8 mouse cellular contexts compared by ENCODE assay signal in genomic region chr3:27859161-27859561, GRCm38 (mm10). TPM values are rescaled to one million over a fixed set of nuclear protein-coding genes. Genes with fewer than 3 reads are reported as not detected.
DNase-seq lines count a peak whose midpoint lies in the region; ATAC-seq and TF ChIP-seq lines count a peak whose summit lies in the region.
"Had no signal": no experiment of that assay in that cellular context is flagged by ENCODE, and none has a peak within 500 bp of the region (broad histone marks: within the 10 kb centered on the region; RNA-seq: fewer than 3 reads in every experiment).

No protein-coding gene starts in this region.

- H3K4me3 ChIP-seq in embryonic facial prominence, embryonic 14.5 days (ENCODE audit: low read depth, low read length), result no peak overlapping the region
- H3K4me3 ChIP-seq in intestine, postnatal 0 days (ENCODE audit: low read depth, low read length), result no peak overlapping the region

- no peak overlapping the region for H3K9ac ChIP-seq in embryonic facial prominence, embryonic 14.5 days (ENCODE audit: low read depth, low read length)
- H3K9ac ChIP-seq in intestine, postnatal 0 days (ENCODE audit: low read depth, low read length), result no peak overlapping the region

- peak; percentile 60 for DNase-seq in brain, embryonic 14.5 days (ENCODE audit: low read depth)
- peak; percentile 90 for DNase-seq in embryonic facial prominence, embryonic 14.5 days (ENCODE audit: low spot score)
- DNase-seq in lung, postnatal 14 days, result peak; percentile 20
- DNase-seq in cerebellum, adult 11 months, result no peak
- DNase-seq in left cerebral cortex, adult 18-20 months (ENCODE audit: low spot score in 2 of 2), result no peak
- no peak for DNase-seq in cerebellum, postnatal 36 days

- peaks cover 38% of the 10 kb centered on the region for H3K4me1 ChIP-seq in embryonic facial prominence, embryonic 14.5 days (ENCODE audit: control insufficient read depth, insufficient read depth, low read length)
- H3K4me1 ChIP-seq in intestine, postnatal 0 days (replicated peaks; ENCODE audit: control insufficient read depth, insufficient read depth, low read length), result peaks cover 15% of the 10 kb centered on the region

- H3K27me3 ChIP-seq in embryonic facial prominence, embryonic 14.5 days (replicated peaks; ENCODE audit: control insufficient read depth, insufficient read depth, low read length), result no peaks in the 10 kb centered on the region
- no peaks in the 10 kb centered on the region for H3K27me3 ChIP-seq in intestine, postnatal 0 days (replicated peaks; ENCODE audit: control insufficient read depth, insufficient read depth, low read length)

- no peak for TF ChIP-seq POLR2A in brain, embryonic 14.5 days (IDR thresholded peaks at IDR 0.05; ENCODE audit: borderline replicate concordance, extremely low read depth, insufficient read depth, insufficient read length, poor library complexity, severe bottlenecking)

- H3K27ac ChIP-seq in embryonic facial prominence, embryonic 14.5 days (replicated peaks; ENCODE audit: low read depth, low read length), result peak overlapping the region; percentile 73
- H3K27ac ChIP-seq in intestine, postnatal 0 days (ENCODE audit: low read depth, low read length), result no peak overlapping the region

- 8% methylated on average over 5 of the region's 5 CpGs for whole genome bisulfite sequencing in embryonic facial prominence, embryonic 14.5 days
- WGBS in intestine, postnatal 0 days, result 7% methylated on average over 5 of the region's 5 CpGs

- H3K9me3 ChIP-seq in embryonic facial prominence, embryonic 14.5 days (ENCODE audit: control insufficient read depth, low read length), result no peaks in the 10 kb centered on the region
- H3K9me3 ChIP-seq in intestine, postnatal 0 days (ENCODE audit: control insufficient read depth), result no peaks in the 10 kb centered on the region

- TF ChIP-seq CTCF in brain, embryonic 14.5 days (IDR thresholded peaks at IDR 0.05; ENCODE audit: borderline replicate concordance, extremely low read depth, insufficient read depth, insufficient read length), result no peak
- TF ChIP-seq CTCF in intestine, postnatal 0 days (IDR thresholded peaks at IDR 0.05; ENCODE audit: low read depth), result no peak

- no peaks in the 10 kb centered on the region for H3K36me3 ChIP-seq in embryonic facial prominence, embryonic 14.5 days (ENCODE audit: control insufficient read depth, insufficient read depth, low read length)
- H3K36me3 ChIP-seq in intestine, postnatal 0 days (ENCODE audit: control insufficient read depth, insufficient read depth), result no peaks in the 10 kb centered on the region

- H3K4me2 ChIP-seq in embryonic facial prominence, embryonic 14.5 days (ENCODE audit: low read depth, low read length), result peak overlapping the region; percentile 45
- peak overlapping the region; percentile 51 for H3K4me2 ChIP-seq in intestine, postnatal 0 days (replicated peaks; ENCODE audit: low read depth)

- ATAC-seq in embryonic facial prominence, embryonic 14.5 days (ENCODE audit: low read depth), result peak; percentile 75
- no peak for ATAC-seq in intestine, postnatal 0 days

RNA-seq across cellular contexts. Expression of gene Tmem212, which starts 37.0 kb away (rescaled TPM):
- polyA plus RNA-seq in brain, embryonic 14.5 days (2012; rRNA removed), result not detected in 2 replicates
- polyA plus RNA-seq in embryonic facial prominence, embryonic 14.5 days (2014; fragmentation: Nextera tagmentation; extraction: Ambion mirVana), result 4.8 TPM in 1 of 2 replicates, not detected in the other
- 0.29 TPM in 1 of 2 replicates, not detected in the other for polyA plus RNA-seq in intestine, postnatal 0 days (2015; fragmentation: Nextera tagmentation; extraction: Ambion mirVana)
- total RNA-seq in left cerebral cortex, adult 18-20 months (2021), result under 1 TPM in 1 of 2 experiments, not detected in 1; 0.72 TPM
- total RNA-seq: common myeloid progenitor, adult 5-6 weeks had no signal

Comparison
In these comparisons a context has a peak if more than half of its experiments do, and no peak if none do; other contexts are left out.
1. DNase-seq: peak in brain, embryonic 14.5 days (single experiment), embryonic facial prominence, embryonic 14.5 days (single experiment) and lung, postnatal 14 days (single experiment); none in cerebellum, adult 11 months (single experiment), left cerebral cortex, adult 18-20 months (0 of 2) and cerebellum, postnatal 36 days (0 of 2).